Mouse (Mus musculus): ENCODE data around the gene Capn2. TPM values are rescaled to one million over a fixed set of nuclear protein-coding genes. Genes with fewer than 3 reads are reported as not detected.

The Capn2 gene
- total RNA-seq, 2 experiments from 2014 or later: 57.9 to 59.5 TPM

Other genes with a start within 250 kb of the Capn2 start
- gene Degs1, start 234.8 kb downstream of the Capn2 start, total RNA-seq (2021): 10 to 100 TPM; 72.5 to 82.4 TPM
- 10 to 100 TPM; 48.5 to 51.2 TPM for gene Fbxo28, start 176.0 kb downstream of the Capn2 start, total RNA-seq (2021)
- gene Trp53bp2, start 108.4 kb downstream of the Capn2 start, total RNA-seq (2021): 10 to 100 TPM; 27.1 to 30.3 TPM
- not detected for gene Capn8, start 47.4 kb upstream of the Capn2 start, total RNA-seq (2021)
- gene Ccdc185, start 231.6 kb upstream of the Capn2 start, total RNA-seq (2021): under 1 TPM in 1 of 2 experiments, not detected in 1; 0.18 TPM
- 100 to 1,000 TPM; 119 to 121 TPM for gene Susd4, start 246.3 kb upstream of the Capn2 start, total RNA-seq (2021)

All from layer of hippocampus, postnatal 36 days (tissue).